Mouse (Mus musculus) bone marrow, adult 2 months (tissue): ENCODE data around the gene Masp1.

Source experiments
- CTCF ChIP-seq: fragments of 200-500 bp; IDR thresholded peaks from 2 replicates; pipeline ENCODE4 v1.5.1; 2011; ENCODE audit warnings: low read length, control low read depth; ENCODE audit not compliant: control insufficient read depth, insufficient read depth
- POLR2A ChIP-seq: fragments of 200-500 bp; IDR thresholded peaks from 2 replicates; pipeline ENCODE4 v1.6.1; 2011; ENCODE audit warnings: low read depth, mild to moderate bottlenecking, control low read depth, low read length, borderline replicate concordance; ENCODE audit not compliant: control insufficient read depth

GRCm38 (mm10) chr16:23516606-23517005 is 4.0 kb downstream of the Masp1 start:
- TF ChIP-seq CTCF (no peak), POLR2A (no peak)
